Mouse (Mus musculus) cerebellum, postnatal 14 days (tissue): Measurements from ENCODE around the gene Vmn2r112.
"Not testable (repeated sequence)": the region's sequence is repeated elsewhere in the genome, so short reads cannot be mapped to it uniquely, and the experiment has no call there.

Experiments used
- DNase-seq, 2 experiments: peaks; one replicate each; pipeline ENCODE4 v3.0.0; 2021; ENCODE audit warnings: mixed read lengths in 2 of 2

Gene Vmn2r112

GRCm38 (mm10) chr17:22600651-22601050 is at the start of gene Vmn2r112:
TSS of gene Vmn2r112 (plus strand) at chr17:22600951.
- DNase-seq = not testable (repeated sequence)

- not testable (repeated sequence) for DNase-seq
Measured at GRCm38 (mm10) chr17:22573382-22573781, 27.4 kb upstream of the Vmn2r112 start, which contains the start of gene Vmn2r111. TSS of gene Vmn2r111 (minus strand) at chr17:22573482.

DNA sequence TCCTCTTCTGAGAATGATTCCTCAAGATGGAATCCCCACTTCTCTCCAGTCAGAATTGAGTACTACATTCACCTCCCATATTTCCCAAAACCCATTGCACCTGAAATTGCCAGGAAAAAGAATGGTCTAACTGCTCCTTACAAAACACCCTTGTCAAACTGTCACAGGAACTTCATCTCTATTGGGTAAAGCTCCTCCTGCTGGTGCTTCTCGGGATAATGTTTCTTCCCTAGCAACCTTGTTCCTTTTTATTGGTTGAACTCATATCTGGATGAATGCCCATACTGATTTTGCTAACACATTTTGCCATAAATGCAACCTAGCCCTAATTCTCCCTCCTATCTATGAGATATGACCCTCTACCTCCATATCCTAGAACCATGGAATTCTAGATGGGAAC is 29.9 kb downstream of the Vmn2r112 start:
- no peak for DNase-seq
